Mouse (Mus musculus): ENCODE results near the gene Tsc22d4.

Gene Tsc22d4

DNA sequence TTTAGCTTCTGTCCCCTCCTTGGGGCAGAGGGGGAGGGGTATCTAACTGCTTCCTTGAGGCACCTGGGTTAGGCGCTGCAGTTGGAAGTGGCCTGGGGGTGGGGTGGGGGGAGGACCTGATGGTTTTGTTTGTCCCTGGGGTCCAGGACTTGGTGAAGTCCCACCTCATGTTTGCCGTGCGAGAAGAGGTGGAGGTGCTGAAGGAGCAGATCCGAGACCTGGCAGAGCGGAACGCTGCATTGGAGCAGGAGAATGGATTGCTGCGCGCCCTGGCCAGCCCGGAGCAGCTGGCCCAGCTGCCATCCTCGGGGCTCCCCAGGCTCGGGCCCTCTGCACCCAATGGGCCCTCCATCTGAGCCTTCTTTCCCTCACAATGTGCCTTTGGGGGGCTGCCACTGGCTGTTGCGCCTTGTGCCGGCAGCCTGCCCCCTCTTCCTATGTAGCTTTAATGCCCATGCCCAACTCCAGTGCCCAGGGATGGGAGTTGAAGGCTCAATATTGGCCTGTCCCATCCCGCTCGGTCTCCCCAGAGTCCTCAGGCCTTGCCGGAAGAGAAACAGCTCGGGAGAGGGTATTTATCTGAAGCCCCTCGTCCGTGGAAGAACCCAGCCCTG lies 13.5 kb downstream of the Tsc22d4 start:
- in situ Hi-C loops (cut with MboI; ENCODE audit: low sequenced_read_pairs): loop anchor here (25.0 kb wide), 1 partner anchor 222 kb away; the partner anchor contains the start of genes Epo and Gnb2

DNA sequence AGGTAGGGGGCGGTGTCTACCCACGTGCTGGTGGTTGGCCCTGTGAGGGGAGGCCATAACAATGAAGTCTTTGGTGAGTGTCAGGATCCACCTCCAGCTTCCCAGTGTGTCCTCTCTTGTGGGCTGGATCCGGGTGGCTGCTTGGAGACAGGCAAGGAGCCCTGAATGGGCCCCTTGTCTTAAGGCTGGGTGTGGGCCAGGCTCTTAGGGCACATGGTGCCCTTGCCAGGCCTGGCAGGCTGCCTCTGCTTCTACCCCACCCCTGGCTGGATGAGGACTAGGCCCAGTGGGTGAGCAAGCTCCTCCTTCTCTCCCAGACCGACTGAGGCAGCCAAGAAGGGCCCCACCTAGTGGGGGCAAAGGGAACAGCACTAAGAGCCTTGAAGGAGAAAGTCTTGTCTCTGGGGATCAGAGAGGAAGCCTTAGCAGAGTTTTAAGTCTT lies 14.5 kb downstream of the Tsc22d4 start:
- in situ Hi-C loops (cut with MboI; ENCODE audit: low sequenced_read_pairs): loop anchor here (5.0 to 25.0 kb wide), 2 partner anchors 98 to 223 kb away; partner anchors contain the start of genes Epo and Gnb2

DNA sequence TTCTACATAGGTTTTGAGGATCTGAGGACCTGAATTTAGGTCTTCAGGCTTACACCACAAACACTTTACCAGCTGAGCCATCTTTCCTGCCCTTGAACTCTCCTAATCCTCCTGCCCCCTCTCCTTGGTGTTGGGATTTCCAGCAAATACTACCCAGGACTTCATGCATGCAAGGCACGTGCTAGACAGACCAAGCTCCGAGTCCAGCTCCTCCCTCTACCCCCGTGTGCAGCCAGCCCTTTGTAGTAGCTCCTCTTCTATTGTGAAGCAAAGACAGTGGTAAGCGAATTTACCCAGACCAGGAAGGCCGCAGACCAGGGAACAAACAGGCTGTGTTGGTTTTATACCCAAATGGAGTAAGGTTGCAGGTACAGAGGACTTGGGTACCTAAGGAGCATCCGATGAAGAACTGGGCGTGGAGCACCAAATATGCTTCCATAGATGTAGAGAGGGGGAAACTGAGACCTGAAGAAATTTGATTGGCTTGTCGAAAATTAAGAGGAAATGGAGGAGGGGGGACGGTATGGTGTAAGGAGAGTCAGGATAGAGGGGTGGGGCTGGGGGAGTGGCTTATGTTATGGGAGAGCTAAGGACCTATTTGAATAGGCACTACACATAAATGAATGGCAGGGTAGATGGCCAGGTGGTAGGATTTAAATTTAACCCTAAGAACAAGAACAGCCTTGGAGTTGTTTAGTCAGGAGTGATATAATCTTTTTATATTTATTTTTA lies 19.2 kb downstream of the Tsc22d4 start:
- in situ Hi-C loops (cut with MboI; ENCODE audit: low sequenced_read_pairs): loop anchor here (5.0 to 25.0 kb wide), 2 partner anchors 102 to 227 kb away; partner anchors contain the start of genes Epo and Gnb2

DNA sequence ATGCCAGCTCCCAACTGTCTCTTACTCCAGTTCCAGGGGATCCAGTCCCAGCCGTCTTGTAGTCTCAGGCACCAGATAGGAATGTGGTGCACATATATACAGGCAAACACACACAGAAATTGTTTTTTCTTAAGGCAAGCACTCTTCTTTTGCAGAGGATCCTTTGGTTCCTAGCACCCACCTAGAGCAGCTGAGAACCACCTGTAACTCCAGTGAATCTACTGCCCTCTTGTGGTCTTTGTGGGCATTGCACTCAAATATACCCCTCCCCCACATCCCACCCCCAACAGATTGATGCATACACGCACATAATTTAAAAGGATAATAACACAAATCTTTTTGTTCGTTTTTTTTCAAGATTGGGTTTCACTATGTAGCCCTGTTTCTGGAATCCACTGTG lies 20.7 kb downstream of the Tsc22d4 start:
- in situ Hi-C loops (cut with MboI; ENCODE audit: low sequenced_read_pairs): loop anchor here (25.0 kb wide), 1 partner anchor 229 kb away; the partner anchor contains the start of genes Epo and Gnb2

DNA sequence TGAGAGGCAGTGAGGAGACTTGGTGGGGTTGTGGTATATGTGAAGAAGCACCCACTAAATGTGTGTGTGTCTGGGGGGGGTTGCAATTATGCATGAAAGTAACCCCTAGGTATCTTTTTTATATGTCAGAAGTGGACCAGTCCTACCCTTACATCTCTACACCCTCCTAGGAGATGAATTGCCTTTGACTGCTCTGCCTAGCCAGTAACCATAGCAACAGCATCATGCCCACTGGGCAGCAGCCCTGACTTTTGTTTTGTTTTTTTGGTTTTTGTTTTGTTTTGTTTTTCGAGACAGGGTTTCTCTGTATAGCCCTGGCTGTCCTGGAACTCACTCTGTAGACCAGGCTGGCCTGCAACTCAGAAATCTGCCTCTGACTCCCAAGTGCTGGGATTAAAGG lies 22.9 kb downstream of the Tsc22d4 start:
- in situ Hi-C loops (cut with MboI; ENCODE audit: low sequenced_read_pairs): loop anchor here (25.0 kb wide), 1 partner anchor 231 kb away; the partner anchor contains the start of genes Epo and Gnb2

DNA sequence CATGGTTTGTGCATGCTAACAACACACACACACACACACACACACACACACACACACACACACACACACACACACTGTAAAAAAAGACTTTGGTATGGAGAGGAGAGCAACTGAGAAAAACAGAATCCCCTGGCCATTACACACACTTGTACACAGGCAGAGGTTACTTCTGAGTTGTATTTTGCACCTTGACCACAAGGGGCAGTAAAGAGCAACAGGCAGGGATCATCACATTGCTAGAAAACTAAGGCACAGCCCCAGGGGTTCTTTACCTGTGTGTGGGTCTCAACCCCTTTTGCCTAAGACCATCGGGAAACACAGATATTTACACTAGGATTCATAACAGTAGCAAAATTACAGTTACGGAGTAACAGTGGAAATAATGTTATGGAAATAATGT lies 25.2 kb downstream of the Tsc22d4 start:
- in situ Hi-C loops (cut with MboI; ENCODE audit: low sequenced_read_pairs): loop anchor here (25.0 kb wide), 1 partner anchor 233 kb away; the partner anchor contains the start of genes Epo and Gnb2

DNA sequence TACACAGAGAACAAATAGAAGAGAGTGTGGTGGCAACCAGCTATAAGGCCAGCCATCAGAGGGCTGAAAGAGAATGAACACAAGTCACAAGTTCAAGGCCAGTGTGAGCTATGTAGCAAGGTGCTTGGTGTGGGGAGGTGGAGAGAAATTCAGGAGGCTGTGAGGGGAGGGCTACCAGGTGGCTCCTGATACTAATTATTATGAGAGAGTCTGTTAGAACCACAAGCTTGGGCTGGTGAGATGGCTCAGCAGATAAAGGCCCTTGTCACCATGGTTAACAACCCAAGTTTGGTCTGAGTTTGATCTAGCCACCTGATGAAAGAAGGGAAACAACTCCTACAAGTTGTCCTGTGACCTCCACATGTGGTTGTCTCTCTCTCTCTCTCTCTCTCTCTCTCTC lies 27.2 kb downstream of the Tsc22d4 start:
- in situ Hi-C loops (cut with MboI; ENCODE audit: low sequenced_read_pairs): loop anchor here (25.0 kb wide), 1 partner anchor 235 kb away; the partner anchor contains the start of genes Epo and Gnb2

DNA sequence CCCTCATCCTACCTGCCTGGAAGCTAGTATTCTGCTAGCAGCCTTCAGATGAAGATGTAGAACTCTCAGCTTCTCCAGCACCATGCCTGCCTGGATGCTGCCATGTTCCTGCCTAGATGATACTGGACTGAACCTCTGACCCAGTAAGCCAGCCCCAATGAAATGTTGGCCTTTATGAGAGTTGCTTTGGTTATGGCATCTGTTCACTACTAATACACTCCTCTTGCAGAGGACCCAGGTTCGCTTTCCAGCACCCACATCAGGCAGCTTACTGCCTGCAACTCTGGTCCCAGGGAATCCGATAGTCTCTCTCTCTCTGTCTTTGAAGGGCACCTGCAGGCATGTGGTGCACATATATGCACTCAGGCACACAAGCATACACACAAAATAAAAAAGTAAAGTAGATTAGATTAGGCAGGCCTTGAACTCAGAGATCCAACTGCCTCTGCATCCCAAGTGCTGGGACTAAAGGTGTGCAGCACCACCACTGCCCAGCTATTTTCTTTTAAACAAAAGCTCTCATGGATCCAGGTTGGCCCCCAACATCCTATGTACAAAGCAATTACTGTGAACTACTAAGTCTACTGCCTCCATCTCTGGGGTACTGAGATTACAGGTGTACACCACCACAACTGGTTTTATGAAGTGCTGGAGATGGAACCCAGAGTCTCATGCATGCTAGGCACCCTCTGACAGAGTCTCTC lies 30.2 kb downstream of the Tsc22d4 start:
- in situ Hi-C loops (cut with MboI; ENCODE audit: low sequenced_read_pairs): no loop called here

DNA sequence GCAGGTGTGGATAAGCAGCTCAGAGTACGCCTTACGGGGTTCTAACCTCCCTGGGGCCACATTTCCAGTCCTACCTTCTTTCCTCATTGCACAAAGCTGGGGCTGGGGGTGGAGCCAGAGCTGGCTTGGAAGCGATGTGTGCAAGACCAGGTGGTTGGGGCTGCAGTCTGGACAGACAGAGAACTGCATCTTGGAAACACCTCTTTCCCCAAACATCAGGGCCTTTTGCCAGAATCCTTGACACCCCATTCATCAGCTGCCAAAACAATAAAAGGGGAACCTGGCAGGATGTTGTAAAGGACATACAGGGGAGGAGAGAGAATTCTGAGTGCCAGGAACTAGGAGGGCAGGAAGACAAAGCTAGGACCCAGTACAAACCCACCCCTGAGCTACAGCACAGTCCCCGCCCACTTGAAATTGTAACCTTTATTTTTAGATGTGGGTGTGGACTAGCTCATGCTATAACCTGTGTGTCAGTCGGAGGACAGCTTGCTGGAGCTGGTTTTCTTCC lies 30.9 kb downstream of the Tsc22d4 start:
- in situ Hi-C loops (cut with MboI; ENCODE audit: low sequenced_read_pairs): no loop called here

DNA sequence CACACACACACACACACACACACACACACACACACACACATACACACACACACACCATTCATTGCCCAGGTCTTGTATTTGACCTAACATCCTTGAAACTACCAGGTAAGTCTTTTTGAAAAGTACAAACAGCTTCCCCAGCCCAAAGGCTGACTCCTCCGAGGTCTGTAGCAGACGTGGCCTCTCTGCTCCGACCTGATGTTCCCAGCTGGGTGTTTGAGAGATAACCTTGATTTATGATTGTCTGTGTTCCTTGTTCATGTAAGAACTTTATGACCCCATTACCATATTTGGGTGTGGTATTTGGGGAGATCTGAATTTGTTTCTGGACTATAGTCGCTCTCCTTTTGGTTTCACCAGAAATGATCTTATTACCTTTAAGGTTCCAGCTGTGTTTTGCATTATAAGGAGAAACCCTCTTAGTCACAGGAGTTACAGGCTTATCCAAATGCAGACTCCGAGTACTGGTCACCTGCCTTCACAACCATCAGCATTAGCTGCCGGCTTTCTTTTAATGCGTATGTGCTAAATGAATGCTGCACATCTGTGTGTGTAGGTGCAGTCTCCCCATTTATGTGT lies 31.8 kb downstream of the Tsc22d4 start:
- in situ Hi-C loops (cut with MboI; ENCODE audit: low sequenced_read_pairs): no loop called here

DNA sequence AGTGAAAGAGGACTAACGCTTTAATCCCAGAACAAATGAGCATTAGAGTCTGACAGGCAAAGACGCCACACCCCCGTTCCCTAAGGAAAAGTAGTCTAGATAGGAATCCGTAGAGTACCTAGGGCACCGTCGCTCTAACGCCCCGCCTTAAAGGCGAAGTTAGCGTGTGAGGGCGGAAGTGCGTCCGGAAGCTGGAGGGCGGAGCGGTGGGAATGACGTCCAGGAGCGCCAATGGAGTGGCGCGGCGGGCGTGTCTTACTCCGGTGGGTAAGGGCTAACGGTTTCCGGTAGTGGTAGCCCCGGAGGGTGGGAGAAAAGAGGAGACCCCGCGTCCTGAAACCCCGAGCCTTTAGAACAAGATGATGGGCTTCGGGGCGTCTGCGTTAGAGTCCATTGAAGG lies 33.1 kb downstream of the Tsc22d4 start, which contains the start of gene Ppp1r35:
Gene Ppp1r35 (plus strand): TSS at position 215 of the 400 bp plus-strand sequence.
- in situ Hi-C loops (cut with MboI; ENCODE audit: low sequenced_read_pairs): no loop called here

DNA sequence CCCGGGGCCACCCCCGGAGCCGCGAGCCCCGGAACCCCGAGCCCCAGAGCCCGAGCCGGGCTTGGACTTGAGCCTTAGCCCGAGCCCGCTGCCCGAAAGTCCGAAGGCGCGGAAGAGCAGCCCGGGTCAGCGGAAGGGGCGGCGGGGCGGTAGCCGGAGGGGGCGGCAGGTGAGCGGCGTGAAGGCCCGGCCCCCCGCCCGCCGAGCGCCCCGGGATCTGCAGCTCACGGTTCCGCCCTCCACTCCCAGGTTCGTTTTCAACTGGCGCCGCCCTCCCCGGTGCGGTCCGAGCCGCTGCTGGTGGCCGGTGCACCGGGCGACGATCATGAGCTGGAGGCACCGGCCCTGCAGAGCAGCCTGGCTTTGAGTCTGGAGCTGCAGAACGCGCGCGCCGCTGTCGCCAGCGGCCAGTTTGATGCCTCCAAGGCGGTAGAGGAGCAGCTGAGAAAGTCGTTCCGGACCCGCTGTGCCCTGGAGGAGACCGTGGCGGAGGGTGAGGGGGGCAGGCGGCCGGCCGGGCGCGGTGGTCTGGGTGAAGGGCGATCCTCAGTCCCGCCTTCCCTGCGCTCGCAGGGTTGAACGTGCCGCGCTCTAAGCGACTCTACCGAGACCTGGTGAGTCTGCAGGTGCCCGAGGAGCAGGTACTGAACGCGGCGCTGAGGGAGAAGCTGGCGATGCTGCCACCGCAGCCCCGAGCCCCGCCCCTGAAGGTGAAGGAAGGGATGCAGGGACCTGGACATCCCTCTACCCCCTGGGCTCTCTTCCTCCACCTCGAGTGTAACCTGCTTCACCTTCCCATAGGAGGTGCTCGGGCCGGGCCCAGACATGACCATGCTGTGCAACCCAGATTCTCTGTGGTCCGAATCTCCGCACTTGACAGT lies 33.8 kb downstream of the Tsc22d4 start:
- in situ Hi-C loops (cut with MboI; ENCODE audit: low sequenced_read_pairs): no loop called here

DNA sequence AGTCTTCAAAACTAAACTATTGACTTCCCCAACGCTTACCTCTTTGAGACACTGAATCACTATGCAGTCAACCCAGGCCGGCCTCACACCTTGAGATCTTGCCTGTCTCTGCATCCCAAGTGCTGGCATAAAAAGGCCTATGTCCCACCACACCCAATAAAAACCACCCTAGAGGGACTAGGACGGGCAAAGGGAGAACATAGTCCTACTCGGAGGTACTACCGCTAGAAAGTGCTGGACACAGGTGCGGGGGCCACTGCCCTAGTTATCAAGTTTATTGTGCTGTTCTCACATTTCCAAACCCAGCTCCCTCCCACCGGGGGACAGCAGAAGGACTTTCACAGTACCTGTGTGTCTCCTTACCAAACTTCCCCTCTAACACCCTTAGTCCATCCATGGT lies 36.1 kb downstream of the Tsc22d4 start:
- in situ Hi-C loops (cut with MboI; ENCODE audit: low sequenced_read_pairs): no loop called here

DNA sequence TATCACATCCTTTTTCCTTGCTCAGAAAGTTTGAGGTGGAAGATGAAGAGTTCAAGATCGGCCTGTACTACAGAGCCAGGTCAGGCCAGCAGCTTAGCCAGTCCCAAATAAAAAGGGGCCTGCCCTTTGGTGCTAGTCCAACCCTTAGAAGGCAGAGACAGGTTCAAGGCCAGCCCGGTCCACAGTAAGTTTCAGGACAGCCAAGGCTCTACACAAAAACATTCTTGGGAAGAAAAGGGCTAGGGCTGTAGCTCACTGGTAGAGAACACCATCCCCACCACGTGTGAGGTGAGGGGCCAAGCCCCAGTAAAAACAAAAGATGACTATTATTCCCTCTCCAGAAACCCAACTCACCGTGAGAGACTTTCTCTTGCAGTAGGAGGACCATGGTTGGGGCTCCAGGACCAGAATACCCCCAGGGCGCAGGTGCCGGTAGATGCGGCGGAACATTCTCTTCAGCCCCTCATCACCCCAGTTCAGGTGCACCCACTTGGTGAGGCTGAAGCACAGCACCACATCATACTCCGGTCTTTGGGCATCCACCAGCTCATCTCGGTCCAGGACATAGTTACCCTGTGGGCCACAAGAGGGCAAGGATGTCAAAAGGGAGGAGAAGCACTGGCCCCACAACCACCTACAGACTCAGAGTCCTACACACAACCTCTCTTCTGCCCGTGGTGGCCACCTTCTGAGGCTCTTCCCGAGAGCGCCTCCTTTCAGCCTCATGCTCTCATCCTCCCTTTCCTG lies 37.4 kb downstream of the Tsc22d4 start:
- in situ Hi-C loops (cut with MboI; ENCODE audit: low sequenced_read_pairs): no loop called here

DNA sequence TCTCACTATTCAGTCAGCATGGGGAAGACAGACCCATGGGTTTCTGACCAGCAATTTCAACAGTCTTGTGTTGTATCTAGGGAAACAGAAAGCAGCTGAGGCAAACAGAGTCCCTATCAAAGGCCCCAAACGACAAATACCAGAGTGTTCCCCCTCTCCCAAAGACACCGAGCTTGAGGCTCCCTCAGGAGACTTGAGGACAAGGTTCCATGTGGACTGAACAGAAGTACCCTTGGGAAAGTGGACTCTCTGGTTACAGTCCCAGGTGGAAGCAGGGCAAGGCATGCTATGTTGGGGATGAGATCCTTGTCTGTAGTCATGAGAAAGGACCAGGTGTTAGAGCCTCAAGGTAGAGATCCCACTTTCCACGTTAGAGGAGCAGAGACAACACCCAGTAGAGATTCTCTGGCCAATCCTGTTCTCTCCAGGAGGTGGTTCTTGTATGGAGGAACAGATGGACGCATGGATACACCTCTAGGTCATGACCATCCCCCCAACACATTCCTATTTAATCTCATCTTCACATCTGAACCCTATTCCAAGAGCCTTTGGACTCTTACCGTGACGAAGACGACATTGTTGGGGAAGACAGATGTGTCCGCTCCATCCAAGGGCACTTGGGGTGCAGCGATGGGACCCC lies 38.5 kb downstream of the Tsc22d4 start:
- in situ Hi-C loops (cut with MboI; ENCODE audit: low sequenced_read_pairs): no loop called here

DNA sequence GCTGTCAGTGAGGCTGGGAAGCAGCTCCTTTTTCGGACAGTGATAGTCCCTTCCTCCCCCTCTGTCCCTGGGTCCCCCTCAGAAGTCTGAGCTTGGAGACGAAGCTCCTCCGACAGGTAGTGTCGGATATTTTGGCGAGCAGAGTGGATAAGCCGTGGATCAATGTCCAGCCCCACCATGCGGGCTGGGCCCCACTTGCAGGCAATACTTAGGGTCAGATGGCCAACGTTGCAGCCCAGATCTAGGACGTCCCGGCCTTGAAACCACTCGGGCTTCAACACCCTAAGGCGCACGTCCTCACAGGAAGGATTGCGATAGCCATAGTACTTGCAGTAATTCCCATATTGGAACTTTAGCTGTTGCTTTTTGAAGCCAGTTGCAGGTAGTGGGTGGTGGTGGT lies 39.0 kb downstream of the Tsc22d4 start:
- in situ Hi-C loops (cut with MboI; ENCODE audit: low sequenced_read_pairs): no loop called here

DNA sequence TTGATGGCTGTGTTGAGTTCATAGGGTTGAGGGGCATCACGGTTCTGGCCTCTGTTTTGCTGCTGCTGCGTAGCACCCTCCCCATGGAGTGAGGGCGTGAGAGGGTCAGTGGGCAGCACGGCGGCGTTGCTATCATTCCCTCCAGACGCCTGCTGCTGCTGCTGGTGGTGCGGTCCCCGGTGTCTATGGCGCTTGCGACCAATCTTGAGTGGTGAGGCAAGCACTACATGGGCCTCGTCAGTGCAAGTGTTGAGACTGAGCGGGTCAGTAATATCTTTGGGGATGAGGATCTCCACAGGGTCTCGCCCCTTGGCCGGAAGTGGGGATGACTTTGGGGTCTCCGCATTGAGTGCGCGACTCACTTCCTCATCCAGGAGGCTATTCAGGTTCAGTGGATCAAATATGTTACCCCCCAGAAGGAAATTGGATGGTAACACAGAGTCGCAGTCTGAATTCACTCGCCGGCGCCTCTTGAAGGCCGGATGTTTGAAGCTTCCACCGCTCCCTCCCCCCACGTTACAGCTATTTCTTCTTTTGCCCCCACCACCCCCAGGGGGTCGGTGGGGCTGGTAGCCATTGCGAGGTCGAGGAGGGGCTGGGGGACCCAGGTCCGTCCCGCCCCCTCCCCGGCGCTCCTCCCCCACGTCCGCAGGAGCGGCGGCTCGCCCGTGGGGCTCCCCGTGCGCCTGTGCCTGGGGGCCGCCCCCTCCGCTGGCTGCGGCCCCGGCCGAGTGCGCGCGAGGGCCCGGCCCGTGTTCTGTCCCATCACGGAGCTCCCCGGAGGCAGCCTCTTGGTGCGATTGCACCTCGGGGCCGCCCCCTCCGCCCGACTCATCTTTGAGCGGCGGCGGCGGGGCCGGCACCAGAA lies 39.9 kb downstream of the Tsc22d4 start:
- in situ Hi-C loops (cut with MboI; ENCODE audit: low sequenced_read_pairs): no loop called here
